Mouse (Mus musculus) MEL (cell line): ENCODE results near the gene Tead1. TPM values are rescaled to one million over a fixed set of nuclear protein-coding genes. Genes with fewer than 3 reads are reported as not detected.

Experiments used
- DNase-seq: peaks from one replicate; pipeline ENCODE4 v3.0.0; 2011; ENCODE audit warnings: low read depth, low spot score
- H3K27ac ChIP-seq: 2 replicates; pipeline ENCODE4 v1.5.1; 2012; ENCODE audit warnings: low read depth, mild to moderate bottlenecking, control low read depth, low read length, moderate library complexity; ENCODE audit not compliant: control insufficient read depth
- H3K27me3 ChIP-seq, 2 experiments: fragments of 150-350 bp in 1 of 2; sonication (generic) in 1 of 2; 2 replicates each; pipeline ENCODE4 v1.6.1; 2012; ENCODE audit warnings: low read length in 2 of 2, mild to moderate bottlenecking in 2 of 2, improper control_type of control experiment in 1 of 2, moderate library complexity in 1 of 2; ENCODE audit not compliant: insufficient read depth in 2 of 2, control insufficient read depth in 1 of 2
- H3K36me3 ChIP-seq, 2 experiments: 2 replicates each; pipeline ENCODE4 v1.6.1; 2012 to 2014; ENCODE audit warnings: low read length in 2 of 2, improper control_type of control experiment in 1 of 2, inconsistent platforms in 1 of 2, mild to moderate bottlenecking in 1 of 2; ENCODE audit not compliant: insufficient read depth in 2 of 2, control insufficient read depth in 1 of 2
- H3K4me1 ChIP-seq, 2 experiments: fragments of 150-350 bp in 1 of 2; sonication (generic) in 1 of 2; 2 replicates each; pipeline ENCODE4 v1.6.1; 2012; ENCODE audit warnings: low read length in 2 of 2, improper control_type of control experiment in 1 of 2, mild to moderate bottlenecking in 1 of 2; ENCODE audit not compliant: insufficient read depth in 2 of 2, control insufficient read depth in 1 of 2
- H3K4me3 ChIP-seq, 2 experiments: fragments of 150-350 bp in 1 of 2; sonication (generic) in 1 of 2; 2 replicates each; pipeline ENCODE4 v1.5.1; 2012; ENCODE audit warnings: low read depth in 2 of 2, low read length in 2 of 2, mild to moderate bottlenecking in 2 of 2, moderate library complexity in 2 of 2, control low read depth in 1 of 2, improper control_type of control experiment in 1 of 2; ENCODE audit not compliant: control insufficient read depth in 1 of 2, insufficient read depth in 1 of 2
- H3K79me2 ChIP-seq: 2 replicates; pipeline ENCODE4 v1.6.1; 2012; ENCODE audit warnings: mild to moderate bottlenecking, low read length, moderate library complexity; ENCODE audit not compliant: control insufficient read depth, poor library complexity, insufficient read depth
- H3K9ac ChIP-seq: 2 replicates; pipeline ENCODE4 v1.6.1; 2012; ENCODE audit warnings: low read depth, mild to moderate bottlenecking, control low read depth, low read length, moderate library complexity; ENCODE audit not compliant: control insufficient read depth, poor library complexity, severe bottlenecking
- H3K9me3 ChIP-seq: fragments of 150-350 bp; sonication (generic); replicated peaks from 2 replicates; pipeline ENCODE4 v1.6.1; 2012; ENCODE audit warnings: mild to moderate bottlenecking, low read length, improper control_type of control experiment, moderate library complexity; ENCODE audit not compliant: insufficient read depth
- CHD1 ChIP-seq: IDR thresholded peaks from 2 replicates; pipeline ENCODE4 v1.6.1; 2012; ENCODE audit warnings: low read depth, mild to moderate bottlenecking, inconsistent platforms, low read length, improper control_type of control experiment
- E2F4 ChIP-seq: IDR thresholded peaks from 2 replicates; pipeline ENCODE4 v1.6.1; 2011; ENCODE audit warnings: low read depth, low read length, improper control_type of control experiment, borderline replicate concordance
- ETS1 ChIP-seq: IDR thresholded peaks from 2 replicates; pipeline ENCODE4 v1.6.1; 2012; ENCODE audit warnings: low read depth, mild to moderate bottlenecking, inconsistent platforms, low read length, improper control_type of control experiment, moderate library complexity
- GABPA ChIP-seq: IDR thresholded peaks from 2 replicates; pipeline ENCODE4 v1.6.1; 2012; ENCODE audit warnings: low read depth, mild to moderate bottlenecking, inconsistent platforms, low read length, improper control_type of control experiment, moderate library complexity
- JUND ChIP-seq: IDR thresholded peaks from 2 replicates; pipeline ENCODE4 v1.6.1; 2011; ENCODE audit warnings: low read depth, mild to moderate bottlenecking, improper control_type of control experiment, low read length
- KAT2A ChIP-seq: conservative IDR thresholded peaks from 2 replicates; pipeline ENCODE4 v1.6.1; 2012; ENCODE audit warnings: low read depth, low read length, improper control_type of control experiment, inconsistent platforms
- MAFK ChIP-seq: IDR thresholded peaks from 2 replicates; pipeline ENCODE4 v1.6.1; 2011; ENCODE audit warnings: low read depth, mild to moderate bottlenecking, low read length, improper control_type of control experiment, borderline replicate concordance
- MAZ ChIP-seq: IDR thresholded peaks from 2 replicates; pipeline ENCODE4 v1.6.1; 2012; ENCODE audit warnings: low read depth, mild to moderate bottlenecking, inconsistent platforms, low read length, improper control_type of control experiment
- MXI1 ChIP-seq: IDR thresholded peaks from 2 replicates; pipeline ENCODE4 v1.6.1; 2011; ENCODE audit warnings: mild to moderate bottlenecking, low read depth, low read length, improper control_type of control experiment
- MYB ChIP-seq: IDR thresholded peaks from 2 replicates; pipeline ENCODE4 v1.6.1; 2011; ENCODE audit warnings: mild to moderate bottlenecking, low read depth, low read length, improper control_type of control experiment
- MYC ChIP-seq: IDR thresholded peaks from 2 replicates; pipeline ENCODE4 v1.6.1; 2011; ENCODE audit warnings: low read depth, mild to moderate bottlenecking, low read length, improper control_type of control experiment, moderate library complexity
- POLR2AphosphoS2 ChIP-seq: IDR thresholded peaks from 2 replicates; pipeline ENCODE4 v1.6.1; 2011; ENCODE audit warnings: low read length, improper control_type of control experiment
- SMC3 ChIP-seq: IDR thresholded peaks from 2 replicates; pipeline ENCODE4 v1.6.1; 2011; ENCODE audit warnings: low read depth, low read length, improper control_type of control experiment
- TBP ChIP-seq: IDR thresholded peaks from 2 replicates; pipeline ENCODE4 v1.8.0; 2011; ENCODE audit warnings: low read depth, low read length, improper control_type of control experiment
- UBTF ChIP-seq: IDR thresholded peaks from 2 replicates; pipeline ENCODE4 v1.6.1; 2012; ENCODE audit warnings: low read depth, mild to moderate bottlenecking, inconsistent platforms, low read length, improper control_type of control experiment, moderate library complexity, borderline replicate concordance; ENCODE audit not compliant: insufficient read depth
- USF2 ChIP-seq, 2 experiments: IDR thresholded peaks; 2 replicates each; pipeline ENCODE4 v1.6.1; 2011 to 2012; ENCODE audit warnings: improper control_type of control experiment in 2 of 2, low read length in 2 of 2, borderline replicate concordance in 1 of 2, inconsistent platforms in 1 of 2, low read depth in 1 of 2, mild to moderate bottlenecking in 1 of 2; ENCODE audit not compliant: insufficient read depth in 1 of 2
- ZC3H11A ChIP-seq: IDR thresholded peaks from 2 replicates; pipeline ENCODE4 v1.6.1; 2012; ENCODE audit warnings: low read depth, mild to moderate bottlenecking, inconsistent platforms, low read length, improper control_type of control experiment
- ZKSCAN1 ChIP-seq: IDR thresholded peaks from 2 replicates; pipeline ENCODE4 v1.6.1; 2012; ENCODE audit warnings: low read depth, mild to moderate bottlenecking, inconsistent platforms, low read length, improper control_type of control experiment, moderate library complexity
- ZMIZ1 ChIP-seq: IDR thresholded peaks from 2 replicates; pipeline ENCODE4 v1.6.1; 2012; ENCODE audit warnings: low read depth, mild to moderate bottlenecking, inconsistent platforms, low read length, improper control_type of control experiment, moderate library complexity
- ZNF384 ChIP-seq: IDR thresholded peaks from 2 replicates; pipeline ENCODE4 v1.6.1; 2012; ENCODE audit warnings: low read depth, mild to moderate bottlenecking, inconsistent platforms, low read length, improper control_type of control experiment
- polyA plus RNA-seq, 2 experiments: library from polyadenylated mRNA; stranded (reverse) in 1 of 2; unstranded in 1 of 2; fragments of >175 nt in 1 of 2; fragments of >200 nt in 1 of 2; gene quantifications; 2 replicates each; pipeline versions ENCODE4 v1.2.1 to v1.2.4; 2012; ENCODE audit warnings: low replicate concordance in 2 of 2, low read depth in 1 of 2; ENCODE audit not compliant: insufficient read length in 2 of 2, insufficient read depth in 1 of 2, missing spikeins in 1 of 2
- total RNA-seq: library from RNA; depleted of rRNA; stranded (reverse); fragments of 300-350 nt; gene quantifications from 2 replicates; pipeline ENCODE4 v1.2.3, GENCODE M21; 2012

The Tead1 gene
- total and polyA plus RNA-seq, 3 experiments = not detected

DNA sequence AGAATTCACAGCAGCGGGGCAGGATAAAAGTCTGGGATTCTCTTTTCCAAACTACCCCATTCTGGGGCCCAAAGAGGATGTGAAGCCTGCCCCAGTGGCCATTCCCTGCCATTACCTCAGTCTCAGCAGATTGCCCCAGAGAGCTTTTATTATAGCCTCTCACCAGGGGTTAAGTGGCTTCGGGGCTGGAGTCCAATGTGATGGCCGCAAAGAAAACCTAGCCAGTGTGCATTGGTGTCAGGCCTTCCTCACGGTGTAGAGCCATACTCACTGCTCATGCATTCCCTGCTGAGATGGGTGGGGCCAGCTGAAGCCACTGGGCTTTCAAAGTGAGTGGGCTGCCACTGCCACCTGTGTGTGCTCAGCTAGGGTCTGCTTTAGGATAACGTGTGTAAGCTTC lies 175.4 kb downstream of the Tead1 start:
- Histone ChIP-seq H3K27me3 (no peaks in the 10 kb centered on the region), H3K4me3 (no peak overlapping the region), H3K27ac (no peak overlapping the region), H3K4me1 (no peaks in the 10 kb centered on the region), H3K9ac (no peak overlapping the region), H3K36me3 (no peaks in the 10 kb centered on the region), H3K79me2 (no peaks in the 10 kb centered on the region), H3K9me3 (no peaks in the 10 kb centered on the region)
- no peak for DNase-seq
- TF ChIP-seq SMC3 = no peak
- TF ChIP-seq POLR2AphosphoS2 = no peak
- TF ChIP-seq MAFK = no peak
- no peak for TF ChIP-seq ZKSCAN1
- TF ChIP-seq KAT2A = no peak
- no peak for TF ChIP-seq UBTF
- TF ChIP-seq JUND = no peak
- no peak for TF ChIP-seq ETS1

DNA sequence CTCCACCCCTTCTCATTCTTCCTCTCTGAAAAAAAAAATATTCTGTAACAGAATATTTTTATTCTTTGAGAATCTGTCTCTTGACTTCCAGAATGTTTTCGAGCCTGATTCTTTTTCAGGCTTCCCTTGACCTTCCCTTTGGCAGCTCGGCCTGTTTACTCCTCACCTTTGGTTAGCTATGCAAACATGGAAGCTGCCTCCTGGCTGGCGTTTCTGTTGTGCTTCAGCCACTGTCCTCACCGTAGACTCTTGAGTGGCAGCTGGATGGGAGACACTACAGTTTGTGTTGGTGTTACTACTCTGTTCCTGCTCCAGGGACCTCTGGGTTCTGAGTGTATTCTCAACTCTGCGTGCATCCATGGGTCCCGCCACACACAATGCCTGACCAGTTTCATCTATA lies 176.3 kb downstream of the Tead1 start:
- H3K36me3 ChIP-seq = no peaks in the 10 kb centered on the region
- H3K4me1 ChIP-seq = no peaks in the 10 kb centered on the region
- H3K9ac ChIP-seq = no peak overlapping the region
- H3K79me2 ChIP-seq = no peaks in the 10 kb centered on the region
- no peaks in the 10 kb centered on the region for H3K9me3 ChIP-seq
- no peak overlapping the region for H3K27ac ChIP-seq
- no peak for DNase-seq
- H3K27me3 ChIP-seq = no peaks in the 10 kb centered on the region
- TF ChIP-seq SMC3 = no peak
- TF ChIP-seq E2F4 = no peak
- TF ChIP-seq ZNF384 = no peak
- no peak for TF ChIP-seq MXI1
- TF ChIP-seq MAFK = no peak
- TF ChIP-seq UBTF = no peak
- no peak for TF ChIP-seq GABPA
- no peak for TF ChIP-seq ZC3H11A
- H3K4me3 ChIP-seq = no peak overlapping the region

DNA sequence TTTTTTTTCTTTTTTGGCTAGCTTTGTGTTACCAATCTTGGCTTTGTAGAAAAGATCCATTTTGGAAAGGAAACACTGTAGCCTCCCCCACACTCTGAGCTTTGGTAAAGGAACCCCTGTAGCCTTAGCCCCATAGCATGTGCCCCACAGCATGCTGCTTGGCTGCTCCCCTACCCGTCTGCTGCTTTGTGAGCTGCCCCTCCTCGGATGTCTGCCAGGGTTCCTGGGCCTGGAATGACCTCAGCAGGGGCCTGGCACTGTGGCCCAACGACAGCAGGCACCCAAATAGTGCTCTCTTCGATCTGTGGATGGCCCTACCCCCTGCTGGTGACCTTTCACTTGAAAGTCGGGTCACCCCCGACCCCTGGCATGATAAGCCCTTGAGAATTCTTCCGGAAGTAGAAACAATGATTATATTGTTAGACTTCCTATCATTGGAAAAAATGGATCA lies 177.0 kb downstream of the Tead1 start:
- Histone ChIP-seq H3K9ac (no peak overlapping the region), H3K4me3 (no peak overlapping the region), H3K36me3 (no peaks in the 10 kb centered on the region), H3K4me1 (no peaks in the 10 kb centered on the region), H3K9me3 (no peaks in the 10 kb centered on the region), H3K27ac (no peak overlapping the region), H3K79me2 (no peaks in the 10 kb centered on the region), H3K27me3 (no peaks in the 10 kb centered on the region)
- DNase-seq = no peak
- no peak for TF ChIP-seq ZMIZ1
- no peak for TF ChIP-seq GABPA
- TF ChIP-seq MYC = no peak
- TF ChIP-seq TBP = no peak
- no peak for TF ChIP-seq MYB
- TF ChIP-seq MAZ = no peak
- no peak for TF ChIP-seq USF2 (IDR thresholded peaks at IDR 0.05; ENCODE audit: borderline replicate concordance in 1 of 2, insufficient read depth in 1 of 2, low read depth in 1 of 2, low read length in 2 of 2)
- no peak for TF ChIP-seq CHD1
